In the genomic region with DNA sequence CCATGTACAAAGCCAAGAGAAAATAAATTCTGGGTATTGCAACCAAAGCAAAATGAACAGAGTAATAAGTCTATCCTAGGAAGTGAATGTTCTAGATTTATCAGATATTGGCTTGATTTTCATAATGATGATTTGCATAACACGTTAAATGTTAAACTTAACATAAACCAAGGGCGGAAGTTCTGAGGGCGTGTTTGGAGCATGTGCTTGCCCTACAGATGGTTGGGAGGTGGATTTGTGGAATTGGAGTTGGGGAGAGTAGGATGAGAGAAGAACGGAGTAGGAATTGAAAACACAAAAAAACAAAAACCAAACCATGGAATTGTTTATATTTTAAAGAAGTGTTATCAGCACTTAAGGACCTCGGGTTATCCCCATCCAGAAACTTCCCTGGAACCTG, we compare ENCODE assay signal across 8 mouse cellular contexts. TPM values are rescaled to one million over a fixed set of nuclear protein-coding genes. Genes with fewer than 3 reads are reported as not detected.
DNase-seq lines count a peak whose midpoint lies in the region; ATAC-seq and TF ChIP-seq lines count a peak whose summit lies in the region.

No protein-coding gene starts in this region.

- peak overlapping the region; percentile 61 for H3K4me2 ChIP-seq in lung, embryonic 16.5 days (ENCODE audit: low read depth, low read length)
- H3K4me2 ChIP-seq in limb, embryonic 11.5 days (ENCODE audit: low read depth, severe bottlenecking) = peak overlapping the region; percentile 56

- TF ChIP-seq POLR2A in lung, adult 2 months (IDR thresholded peaks at IDR 0.05; ENCODE audit: borderline replicate concordance, extremely low read depth, low read depth, low read length) = no peak

- no peak overlapping the region for H3K27ac ChIP-seq in lung, embryonic 16.5 days (ENCODE audit: low read length)
- H3K27ac ChIP-seq in limb, embryonic 11.5 days (replicated peaks; ENCODE audit: low read depth, low read length) = no peak overlapping the region

- peak overlapping the region; percentile 74 for H3K9ac ChIP-seq in lung, embryonic 16.5 days (ENCODE audit: low read length)
- H3K9ac ChIP-seq in limb, embryonic 11.5 days (ENCODE audit: low read length) = no peak overlapping the region; the same call in 1 of the 2 replicates

- no peaks in the 10 kb centered on the region for H3K27me3 ChIP-seq in lung, embryonic 16.5 days (ENCODE audit: control insufficient read depth, insufficient read depth, low read depth, low read length)
- no peaks in the 10 kb centered on the region for H3K27me3 ChIP-seq in limb, embryonic 11.5 days (ENCODE audit: control insufficient read depth, insufficient read depth, low read length)
- H3K27me3 ChIP-seq in splenic B cell, adult 2 months (ENCODE audit: control insufficient read depth, insufficient read depth, low read length, poor library complexity, severe bottlenecking) = no peaks in the 10 kb centered on the region

- no peaks in the 10 kb centered on the region for H3K4me1 ChIP-seq in lung, embryonic 16.5 days (replicated peaks; ENCODE audit: control insufficient read depth, insufficient read depth, low read length)
- no peaks in the 10 kb centered on the region for H3K4me1 ChIP-seq in lung, adult 2 months (ENCODE audit: control insufficient read depth, insufficient read depth, low read length)
- H3K4me1 ChIP-seq in limb, embryonic 11.5 days (ENCODE audit: control insufficient read depth, insufficient read depth, low read length) = no peaks in the 10 kb centered on the region

- H3K36me3 ChIP-seq in lung, embryonic 16.5 days (ENCODE audit: control insufficient read depth, insufficient read depth, low read length) = no peaks in the 10 kb centered on the region
- H3K36me3 ChIP-seq in limb, embryonic 11.5 days (ENCODE audit: control insufficient read depth, insufficient read depth, low read length) = no peaks in the 10 kb centered on the region
- H3K36me3 ChIP-seq in splenic B cell, adult 2 months (ENCODE audit: control insufficient read depth, insufficient read depth, low read length, poor library complexity, severe bottlenecking) = no peaks in the 10 kb centered on the region

- H3K4me3 ChIP-seq in lung, embryonic 16.5 days (ENCODE audit: low read length) = peak overlapping the region; percentile 65
- no peak overlapping the region for H3K4me3 ChIP-seq in lung, adult 2 months (replicated peaks; ENCODE audit: extremely low read depth, low read depth, low read length)
- peak overlapping the region; percentile 53; the same call in 1 of the 2 replicates for H3K4me3 ChIP-seq in limb, embryonic 11.5 days (ENCODE audit: low read depth, low read length)

- DNase-seq in CD4-positive, CD25-positive, alpha-beta regulatory T cell, adult 2 months (ENCODE audit: low read depth, low spot score) = peak; percentile 3
- DNase-seq in lung, adult 2 months = no peak
- no peak for DNase-seq in limb, embryonic 11.5 days (ENCODE audit: low spot score)
- peak; percentile 26 for DNase-seq in splenic B cell, adult 2 months (ENCODE audit: low read depth, low spot score)
- DNase-seq in thymus, postnatal 0 days (ENCODE audit: low spot score) = no peak
- no peak for DNase-seq in spleen, adult 12 weeks (ENCODE audit: low spot score)

- H3K9me3 ChIP-seq in lung, embryonic 16.5 days (ENCODE audit: control insufficient read depth, low read length) = no peaks in the 10 kb centered on the region
- H3K9me3 ChIP-seq in limb, embryonic 11.5 days (ENCODE audit: control insufficient read depth, low read length) = no peaks in the 10 kb centered on the region

- 58% methylated on average over 5 of the region's 5 CpGs for WGBS in lung, embryonic 16.5 days
- 57% methylated on average over 5 of the region's 5 CpGs for WGBS in lung, adult 2 months
- 72% methylated on average over 5 of the region's 5 CpGs for WGBS in limb, embryonic 11.5 days

- no peak for TF ChIP-seq CTCF in lung, adult 2 months (IDR thresholded peaks at IDR 0.05; ENCODE audit: insufficient read depth, low read length)

- no peak for ATAC-seq in CD4-positive, CD25-positive, alpha-beta regulatory T cell, adult 4 months
- no peak for ATAC-seq in lung, embryonic 16.5 days (ENCODE audit: low read depth)
- no peak for ATAC-seq in limb, embryonic 11.5 days (ENCODE audit: insufficient number of reproducible peaks, low FRiP score, low TSS enrichment, low read depth)

RNA-seq across cellular contexts. Expression of a gene that starts 0.5 kb away (rescaled TPM):
- 1 to 10 TPM; 4.1 to 9.1 TPM for polyA plus RNA-seq in CD4-positive, CD25-positive, alpha-beta regulatory T cell, adult 4 months (2017; shearing (Covaris generic))
- 9.1 and 9.9 TPM in 2 replicates for polyA plus RNA-seq in lung, embryonic 16.5 days (2015; fragmentation: Nextera tagmentation; extraction: Ambion mirVana)
- polyA plus RNA-seq in lung, adult 2 months (2012; rRNA removed) = 6.3 and 10.1 TPM in 2 replicates
- polyA plus RNA-seq in limb, embryonic 11.5 days (2014; fragmentation: Nextera tagmentation; extraction: Ambion mirVana) = 7.1 and 8.9 TPM in 2 replicates
- polyA plus RNA-seq in thymus, postnatal 0 days (2015; fragmentation: Nextera tagmentation; extraction: Ambion mirVana) = 18.6 and 22.2 TPM in 2 replicates

Comparison
In these comparisons a context has a peak if more than half of its experiments do, and no peak if none do; other contexts are left out.
1. DNase-seq: peak in CD4-positive, CD25-positive, alpha-beta regulatory T cell, adult 2 months (single experiment) and splenic B cell, adult 2 months (single experiment); none in lung, adult 2 months (single experiment), limb, embryonic 11.5 days (single experiment), thymus, postnatal 0 days (single experiment) and spleen, adult 12 weeks (single experiment).